In the genomic region with DNA sequence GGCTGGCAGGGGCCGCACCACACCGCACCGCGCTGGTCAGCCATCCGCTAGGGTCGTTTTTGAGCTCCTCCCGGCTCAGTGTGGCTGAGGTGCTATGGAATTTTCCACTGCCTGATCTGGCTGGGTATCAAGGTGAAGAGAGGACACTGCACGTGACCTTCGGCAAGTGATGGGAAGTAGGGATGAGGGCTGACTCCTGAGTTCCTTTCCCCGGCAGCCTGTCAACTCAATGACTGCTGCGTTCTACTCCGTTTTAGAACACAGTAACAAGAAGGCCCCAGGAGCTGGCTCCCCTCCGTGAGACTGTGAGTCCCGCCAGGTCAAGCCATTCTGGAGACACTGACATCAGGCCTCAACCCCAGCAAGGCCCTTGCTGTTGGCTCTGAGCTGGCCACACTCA, we compare ENCODE assay signal across 25 mouse cellular contexts.
DNase-seq lines count a peak whose midpoint lies in the region; ATAC-seq lines count a peak whose summit lies in the region.
"Had no signal": no experiment of that assay in that cellular context is flagged by ENCODE, and none has a peak within 500 bp of the region (broad histone marks: within the 10 kb centered on the region; RNA-seq: fewer than 3 reads in every experiment).

No protein-coding gene starts in this region.

- H3K36me3 ChIP-seq in hindbrain, embryonic 10.5 days, result no peaks in the 10 kb centered on the region
- H3K36me3 ChIP-seq in hindbrain, embryonic 16.5 days (ENCODE audit: control insufficient read depth, insufficient read depth, low read length), result no peaks in the 10 kb centered on the region
- H3K36me3 ChIP-seq in midbrain, embryonic 15.5 days (replicated peaks), result no peaks in the 10 kb centered on the region
- H3K36me3 ChIP-seq: embryonic facial prominence, embryonic 13.5 days; hindbrain, embryonic 13.5 days; kidney, embryonic 15.5 days; midbrain, embryonic 13.5 days; neural tube, embryonic 15.5 days; stomach, embryonic 15.5 days had no signal

- H3K4me2 ChIP-seq in hindbrain, embryonic 16.5 days (ENCODE audit: low read length), result no peak overlapping the region
- H3K4me2 ChIP-seq in midbrain, embryonic 15.5 days, result no peak overlapping the region
- H3K4me2 ChIP-seq: embryonic facial prominence, embryonic 13.5 days; heart, embryonic 11.5 days; hindbrain, embryonic 13.5 days; kidney, embryonic 15.5 days; midbrain, embryonic 13.5 days; neural tube, embryonic 15.5 days; stomach, embryonic 15.5 days had no signal

- ATAC-seq in hindbrain, embryonic 16.5 days, result no peak
- ATAC-seq in midbrain, embryonic 15.5 days (replicated peaks), result no peak
- ATAC-seq: activated CD4-positive, CD25-positive, alpha-beta regulatory T cell, adult 4 months; forebrain, postnatal 0 days; intestine, postnatal 0 days; midbrain, embryonic 13.5 days had no signal

- H3K9me3 ChIP-seq in hindbrain, embryonic 10.5 days, result no peaks in the 10 kb centered on the region
- no peaks in the 10 kb centered on the region for H3K9me3 ChIP-seq in hindbrain, embryonic 16.5 days (ENCODE audit: control insufficient read depth, low read length)
- no peaks in the 10 kb centered on the region for H3K9me3 ChIP-seq in midbrain, embryonic 15.5 days
- H3K9me3 ChIP-seq: embryonic facial prominence, embryonic 13.5 days; hindbrain, embryonic 13.5 days; kidney, embryonic 15.5 days; midbrain, embryonic 13.5 days; neural tube, embryonic 15.5 days; stomach, embryonic 15.5 days had no signal

- H3K27ac ChIP-seq in hindbrain, embryonic 10.5 days, result peak overlapping the region; percentile 45; the same call in 1 of the 2 replicates
- H3K27ac ChIP-seq in hindbrain, embryonic 16.5 days (ENCODE audit: low read depth, low read length), result no peak overlapping the region
- H3K27ac ChIP-seq in midbrain, embryonic 15.5 days, result no peak overlapping the region
- H3K27ac ChIP-seq: embryonic facial prominence, embryonic 13.5 days; hindbrain, embryonic 13.5 days; kidney, embryonic 15.5 days; liver, embryonic 14.5 days; macrophage; midbrain, embryonic 13.5 days; neural tube, embryonic 15.5 days; stomach, embryonic 15.5 days had no signal

- H3K27me3 ChIP-seq in hindbrain, embryonic 10.5 days (ENCODE audit: insufficient read depth, poor library complexity, severe bottlenecking), result peaks cover 11% of the 10 kb centered on the region
- no peaks in the 10 kb centered on the region; the same call in 1 of the 2 replicates for H3K27me3 ChIP-seq in hindbrain, embryonic 16.5 days (replicated peaks; ENCODE audit: control insufficient read depth, insufficient read depth, low read length)
- H3K27me3 ChIP-seq in midbrain, embryonic 15.5 days (replicated peaks), result no peaks in the 10 kb centered on the region
- H3K27me3 ChIP-seq: embryonic facial prominence, embryonic 13.5 days; midbrain, embryonic 13.5 days; stomach, embryonic 15.5 days had no signal

- peaks cover 30% of the 10 kb centered on the region for H3K4me1 ChIP-seq in hindbrain, embryonic 10.5 days (replicated peaks)
- H3K4me1 ChIP-seq in hindbrain, embryonic 16.5 days (ENCODE audit: control insufficient read depth, insufficient read depth, low read depth, low read length), result no peaks in the 10 kb centered on the region
- no peaks in the 10 kb centered on the region for H3K4me1 ChIP-seq in midbrain, embryonic 15.5 days
- H3K4me1 ChIP-seq: embryonic facial prominence, embryonic 13.5 days; kidney, embryonic 15.5 days; neural tube, embryonic 15.5 days; stomach, embryonic 15.5 days had no signal

- no peak overlapping the region for H3K9ac ChIP-seq in hindbrain, embryonic 16.5 days (ENCODE audit: low read depth, low read length)
- no peak overlapping the region for H3K9ac ChIP-seq in midbrain, embryonic 15.5 days
- H3K9ac ChIP-seq: embryonic facial prominence, embryonic 13.5 days; forebrain, postnatal 0 days; hindbrain, embryonic 13.5 days; kidney, embryonic 15.5 days; liver, embryonic 14.5 days; midbrain, embryonic 13.5 days; neural tube, embryonic 15.5 days; stomach, embryonic 15.5 days had no signal

- H3K4me3 ChIP-seq in hindbrain, embryonic 10.5 days, result no peak overlapping the region
- H3K4me3 ChIP-seq in hindbrain, embryonic 16.5 days (ENCODE audit: low read length), result no peak overlapping the region
- no peak overlapping the region for H3K4me3 ChIP-seq in midbrain, embryonic 15.5 days
- H3K4me3 ChIP-seq: embryonic facial prominence, embryonic 13.5 days; hindbrain, embryonic 13.5 days; kidney, embryonic 15.5 days; midbrain, embryonic 13.5 days; neural tube, embryonic 15.5 days; stomach, embryonic 15.5 days had no signal

- 87% methylated on average over 14 of the region's 14 CpGs for WGBS in hindbrain, embryonic 10.5 days
- 87% methylated on average over 14 of the region's 14 CpGs for WGBS in hindbrain, embryonic 16.5 days
- WGBS in midbrain, embryonic 15.5 days, result 90% methylated on average over 14 of the region's 14 CpGs

- peak; percentile 74 for DNase-seq in cerebellum, adult 11-12 months
- DNase-seq in cerebellum, postnatal 4 days (ENCODE audit: low spot score in 2 of 2), result no peak
- DNase-seq in hindbrain, embryonic 10.5 days (ENCODE audit: low spot score), result no peak
- DNase-seq in cerebellum, adult 9-11 months, result peak; percentile 81
- DNase-seq: adrenal gland, postnatal 25 days; B cell, adult 2 months; forebrain, postnatal 0 days; heart, postnatal 36 days; kidney, postnatal 25 days; lung, adult 2 months; lung, postnatal 10 days; right cerebral cortex, postnatal 25 days had no signal

Comparison
In these comparisons a context has a peak if more than half of its experiments do, and no peak if none do; other contexts are left out.
1. DNase-seq: peak in cerebellum, adult 11-12 months (single experiment) and cerebellum, adult 9-11 months (single experiment); none in cerebellum, postnatal 4 days (0 of 2) and hindbrain, embryonic 10.5 days (single experiment).